Mouse (Mus musculus) gastrocnemius, postnatal 4 days (tissue): ENCODE measurements around the gene Dynlt3. TPM values are rescaled to one million over a fixed set of nuclear protein-coding genes. Genes with fewer than 3 reads are reported as not detected.
"Not testable (repeated sequence)": the region's sequence is repeated elsewhere in the genome, so short reads cannot be mapped to it uniquely, and the experiment has no call there.

ENCODE experiments used
- DNase-seq, 2 experiments: peaks; one replicate each; pipeline ENCODE4 v3.0.0; 2021 to 2022; ENCODE audit warnings: low spot score in 2 of 2, mixed read lengths in 2 of 2
- long read RNA-seq, 2 experiments: library from polyadenylated mRNA; stranded (forward); transcript quantifications; one replicate each; pipeline ENCODE4 v2.0.0; 2021
- total RNA-seq, 2 experiments: library from RNA; stranded (reverse); gene quantifications; 2 replicates each; pipeline ENCODE4 v1.2.3; 2021

The Dynlt3 gene
- 10 to 100 TPM; 66.7 to 71.1 TPM for total RNA-seq
- long read RNA-seq, experiment 1, transcript Dynlt3-201 (5 exons, 2,176 nt): major isoform, 59 of 70 reads
- long read RNA-seq, experiment 1, partial matches to known transcripts: 2 of 70 reads
- long read RNA-seq, experiment 1, other reads (novel, unspliced or antisense): 9 of 70 reads
- long read RNA-seq, experiment 2, transcript Dynlt3-201 (5 exons, 2,176 nt): major isoform, 57 of 65 reads
- long read RNA-seq, experiment 2, partial matches to known transcripts: 1 of 65 reads
- long read RNA-seq, experiment 2, other reads (novel, unspliced or antisense): 7 of 65 reads

GRCm38 (mm10) chrX:9662391-9663111, at the start of gene Dynlt3:
Gene Dynlt3 (minus strand): TSS chrX:9663003.
- DNase-seq: peak; percentile 35 to 70

GRCm38 (mm10) chrX:9699815-9700214, 37.0 kb upstream of the Dynlt3 start:
- DNase-seq: no peak

- no peak for DNase-seq
Observed at GRCm38 (mm10) chrX:9695997-9696396, 33.2 kb upstream of the Dynlt3 start.

- no peak for DNase-seq
Observed at GRCm38 (mm10) chrX:9672040-9672439, 9.2 kb upstream of the Dynlt3 start.

GRCm38 (mm10) chrX:9671418-9671817, 8.6 kb upstream of the Dynlt3 start:
- DNase-seq: no peak

GRCm38 (mm10) chrX:9652806-9653205, 10.0 kb downstream of the Dynlt3 start:
- DNase-seq: peak in 1 of 2 experiments; percentile 5

- not testable (repeated sequence) for DNase-seq
Observed at GRCm38 (mm10) chrX:9640594-9640993, 22.2 kb downstream of the Dynlt3 start.

GRCm38 (mm10) chrX:9640126-9640525, 22.7 kb downstream of the Dynlt3 start:
- not testable (repeated sequence) for DNase-seq

Other genes with a start within 250 kb of the Dynlt3 start
- 1 to 10 TPM; 5.3 to 7.9 TPM for gene Cybb, start 175.2 kb downstream of the Dynlt3 start, total RNA-seq
- gene H2al1o, start 90.6 kb downstream of the Dynlt3 start, total RNA-seq: not detected
- gene Hypm, start 183.9 kb upstream of the Dynlt3 start, total RNA-seq: not detected
- gene H2al3, start 186.7 kb upstream of the Dynlt3 start, total RNA-seq: not detected
- under 1 TPM; 0.31 to 0.39 TPM for gene Sytl5, start 222.6 kb upstream of the Dynlt3 start, total RNA-seq